Mouse (Mus musculus): ENCODE data around the gene Fxyd3. TPM values are rescaled to one million over a fixed set of nuclear protein-coding genes. Genes with fewer than 3 reads are reported as not detected.

The Fxyd3 gene
- polyA plus RNA-seq, 1 experiment from 2014 or later, result 19.0 TPM

DNA sequence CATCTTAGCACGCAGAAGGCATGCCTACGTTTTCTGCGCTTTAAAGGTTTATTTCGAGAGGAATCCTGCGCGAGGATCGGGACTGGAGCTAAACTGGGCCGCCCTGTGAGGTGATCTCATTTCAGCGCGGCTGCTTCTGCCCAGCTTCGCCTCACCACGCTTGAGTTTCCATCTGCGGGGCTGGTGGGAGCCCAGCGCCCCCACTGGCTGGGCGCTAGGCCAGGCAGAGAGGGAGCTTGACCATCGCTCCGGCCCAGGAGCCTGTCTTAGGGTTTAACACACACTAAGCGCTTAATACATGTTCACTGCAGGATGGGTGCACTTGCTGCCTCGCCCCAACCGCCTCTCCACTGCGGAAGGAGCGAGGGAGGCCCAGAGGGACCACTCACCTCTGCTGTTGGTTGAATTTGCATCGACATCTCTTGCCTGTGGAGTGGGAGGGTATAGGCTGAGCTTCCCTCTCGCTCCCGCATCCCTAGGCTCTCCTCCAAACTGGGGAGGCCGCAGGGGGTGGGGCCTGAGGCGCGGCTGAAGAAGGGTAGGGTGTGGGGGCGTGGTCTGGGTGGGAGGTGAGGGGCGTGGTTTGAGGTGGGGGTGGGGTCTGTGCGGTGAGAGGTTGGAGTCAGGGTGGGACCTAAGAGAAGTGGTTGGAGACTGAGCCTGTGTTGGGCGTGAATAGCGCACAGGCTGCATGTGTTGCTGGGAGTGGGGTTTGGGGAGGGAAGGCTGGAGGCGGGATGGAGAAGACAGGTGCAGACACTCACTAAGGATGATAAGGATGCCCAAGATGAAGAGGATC lies 23.7 kb downstream of the Fxyd3 start:
- no peaks in the 10 kb centered on the region for H3K36me3 ChIP-seq (ENCODE audit: insufficient read depth, low read length)
- H3K27me3 ChIP-seq (ENCODE audit: insufficient read depth, low read length), result peaks cover 60% of the 10 kb centered on the region
- peak overlapping the region; percentile 51 for H3K4me2 ChIP-seq (replicated peaks; ENCODE audit: low read depth, low read length)
- peak overlapping the region; percentile 51 for H3K9ac ChIP-seq (replicated peaks; ENCODE audit: low read length)
- 3% methylated on average over 29 of the region's 34 CpGs for WGBS
- H3K4me3 ChIP-seq (ENCODE audit: low read length), result peak overlapping the region; percentile 32
- H3K27ac ChIP-seq (ENCODE audit: low read length), result no peak overlapping the region
- no peaks in the 10 kb centered on the region for H3K9me3 ChIP-seq (ENCODE audit: low read length)
- H3K4me1 ChIP-seq (ENCODE audit: insufficient read depth, low read length), result peaks cover 49% of the 10 kb centered on the region
- peak; percentile 33 for ATAC-seq (ENCODE audit: low FRiP score, low TSS enrichment)

- H3K4me1 ChIP-seq (ENCODE audit: insufficient read depth, low read length), result peaks cover 49% of the 10 kb centered on the region
- 2% methylated on average over 22 of the region's 22 CpGs for WGBS
These were observed 24.3 kb downstream of the Fxyd3 start for GRCm38 (mm10) chr7:31052251-31052635.

GRCm38 (mm10) chr7:31051321-31052021 lies 25.0 kb downstream of the Fxyd3 start, which contains the start of gene Fxyd7:
Gene Fxyd7 (minus strand): TSS chr7:31051467.
- H3K9me3 ChIP-seq (ENCODE audit: low read length), result no peaks in the 10 kb centered on the region
- no peak for ATAC-seq (ENCODE audit: low FRiP score, low TSS enrichment)
- peak within 1 kb of the TSS; percentile 32 for H3K4me3 ChIP-seq (ENCODE audit: low read length)
- peak within 1 kb of the TSS; percentile 51 for H3K4me2 ChIP-seq (replicated peaks; ENCODE audit: low read depth, low read length)
- WGBS, result 2% methylated on average over 24 of the region's 28 CpGs
- peaks cover 62% of the 10 kb centered on the region for H3K27me3 ChIP-seq (ENCODE audit: insufficient read depth, low read length)
- H3K4me1 ChIP-seq (ENCODE audit: insufficient read depth, low read length), result peaks cover 49% of the 10 kb centered on the region
- H3K9ac ChIP-seq (replicated peaks; ENCODE audit: low read length), result peak within 1 kb of the TSS; percentile 51; the same call in 1 of the 2 replicates
- H3K36me3 ChIP-seq (ENCODE audit: insufficient read depth, low read length), result no peaks in the 10 kb centered on the region
- H3K27ac ChIP-seq (ENCODE audit: low read length), result no peak within 1 kb of the TSS

More at GRCm38 (mm10) chr7:31052251-31052635, 24.3 kb downstream of the Fxyd3 start:
- H3K4me3 ChIP-seq (ENCODE audit: low read length), result peak overlapping the region; percentile 32
- H3K9ac ChIP-seq (replicated peaks; ENCODE audit: low read length), result peak overlapping the region; percentile 51
- no peaks in the 10 kb centered on the region for H3K9me3 ChIP-seq (ENCODE audit: low read length)
- H3K36me3 ChIP-seq (ENCODE audit: insufficient read depth, low read length), result no peaks in the 10 kb centered on the region
- no peak for ATAC-seq (ENCODE audit: low FRiP score, low TSS enrichment)
- peaks cover 60% of the 10 kb centered on the region for H3K27me3 ChIP-seq (ENCODE audit: insufficient read depth, low read length)
- H3K4me2 ChIP-seq (replicated peaks; ENCODE audit: low read depth, low read length), result peak overlapping the region; percentile 51
- H3K27ac ChIP-seq (ENCODE audit: low read length), result no peak overlapping the region

DNA sequence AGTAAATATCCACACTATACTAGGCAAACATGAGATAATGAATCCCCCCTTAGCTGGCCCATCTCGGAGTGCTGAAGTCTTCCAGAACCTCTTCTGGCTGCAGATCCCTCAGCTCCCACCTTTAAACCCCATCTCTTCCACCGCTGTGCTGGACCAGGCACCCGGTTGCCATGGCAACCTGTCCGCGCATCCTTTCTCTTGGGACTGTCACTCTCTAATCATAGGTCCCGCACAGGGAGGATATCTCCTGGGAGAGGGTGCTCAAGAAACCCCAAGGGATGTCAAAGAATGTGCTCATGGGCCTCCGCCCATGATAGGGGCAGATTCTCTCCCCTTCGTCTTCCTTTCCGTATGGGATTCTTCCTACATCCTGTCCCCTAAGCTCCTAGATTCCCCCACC lies 25.6 kb downstream of the Fxyd3 start:
- H3K9ac ChIP-seq (replicated peaks; ENCODE audit: low read length), result no peak overlapping the region
- no peaks in the 10 kb centered on the region for H3K9me3 ChIP-seq (ENCODE audit: low read length)
- no peaks in the 10 kb centered on the region for H3K36me3 ChIP-seq (ENCODE audit: insufficient read depth, low read length)
- peak overlapping the region; percentile 32 for H3K4me3 ChIP-seq (ENCODE audit: low read length)
- H3K27ac ChIP-seq (ENCODE audit: low read length), result no peak overlapping the region
- H3K4me2 ChIP-seq (replicated peaks; ENCODE audit: low read depth, low read length), result peak overlapping the region; percentile 51
- peaks cover 49% of the 10 kb centered on the region for H3K4me1 ChIP-seq (ENCODE audit: insufficient read depth, low read length)
- peaks cover 62% of the 10 kb centered on the region for H3K27me3 ChIP-seq (ENCODE audit: insufficient read depth, low read length)
- WGBS, result 3% methylated on average over 9 of the region's 9 CpGs
- ATAC-seq (ENCODE audit: low FRiP score, low TSS enrichment), result no peak

GRCm38 (mm10) chr7:31050487-31050886 lies 26.0 kb downstream of the Fxyd3 start:
- Histone ChIP-seq H3K27ac (ENCODE audit: low read length) (no peak overlapping the region), H3K9ac (replicated peaks; ENCODE audit: low read length) (no peak overlapping the region), H3K4me3 (ENCODE audit: low read length) (peak overlapping the region; percentile 8; the same call in 1 of the 2 replicates), H3K36me3 (ENCODE audit: insufficient read depth, low read length) (no peaks in the 10 kb centered on the region), H3K9me3 (ENCODE audit: low read length) (no peaks in the 10 kb centered on the region), H3K4me1 (ENCODE audit: insufficient read depth, low read length) (peaks cover 48% of the 10 kb centered on the region), H3K27me3 (ENCODE audit: insufficient read depth, low read length) (peaks cover 62% of the 10 kb centered on the region), H3K4me2 (replicated peaks; ENCODE audit: low read depth, low read length) (peak overlapping the region; percentile 37; the same call in 1 of the 2 replicates)
- WGBS, result 2% methylated on average over 6 of the region's 6 CpGs
- ATAC-seq (ENCODE audit: low FRiP score, low TSS enrichment), result no peak

GRCm38 (mm10) chr7:31049846-31050281 lies 26.6 kb downstream of the Fxyd3 start:
- 0 out of 2 replicates have a peak overlapping the region, but pooled peaks have one; percentile 5 for H3K9ac ChIP-seq (replicated peaks; ENCODE audit: low read length)
- H3K27ac ChIP-seq (ENCODE audit: low read length), result no peak overlapping the region
- 1% methylated on average over 10 of the region's 15 CpGs for WGBS
- peak overlapping the region; percentile 8 for H3K4me3 ChIP-seq (ENCODE audit: low read length)
- peaks cover 62% of the 10 kb centered on the region for H3K27me3 ChIP-seq (ENCODE audit: insufficient read depth, low read length)
- peak overlapping the region; percentile 37 for H3K4me2 ChIP-seq (replicated peaks; ENCODE audit: low read depth, low read length)
- H3K9me3 ChIP-seq (ENCODE audit: low read length), result no peaks in the 10 kb centered on the region
- no peaks in the 10 kb centered on the region for H3K36me3 ChIP-seq (ENCODE audit: insufficient read depth, low read length)
- peaks cover 42% of the 10 kb centered on the region for H3K4me1 ChIP-seq (ENCODE audit: insufficient read depth, low read length)
- ATAC-seq (ENCODE audit: low FRiP score, low TSS enrichment), result no peak

GRCm38 (mm10) chr7:31049135-31049845 lies 27.2 kb downstream of the Fxyd3 start:
- WGBS, result 16% methylated on average over 5 of the region's 5 CpGs
- Histone ChIP-seq H3K27me3 (ENCODE audit: insufficient read depth, low read length) (peaks cover 64% of the 10 kb centered on the region), H3K4me3 (ENCODE audit: low read length) (peak overlapping the region; percentile 8)

DNA sequence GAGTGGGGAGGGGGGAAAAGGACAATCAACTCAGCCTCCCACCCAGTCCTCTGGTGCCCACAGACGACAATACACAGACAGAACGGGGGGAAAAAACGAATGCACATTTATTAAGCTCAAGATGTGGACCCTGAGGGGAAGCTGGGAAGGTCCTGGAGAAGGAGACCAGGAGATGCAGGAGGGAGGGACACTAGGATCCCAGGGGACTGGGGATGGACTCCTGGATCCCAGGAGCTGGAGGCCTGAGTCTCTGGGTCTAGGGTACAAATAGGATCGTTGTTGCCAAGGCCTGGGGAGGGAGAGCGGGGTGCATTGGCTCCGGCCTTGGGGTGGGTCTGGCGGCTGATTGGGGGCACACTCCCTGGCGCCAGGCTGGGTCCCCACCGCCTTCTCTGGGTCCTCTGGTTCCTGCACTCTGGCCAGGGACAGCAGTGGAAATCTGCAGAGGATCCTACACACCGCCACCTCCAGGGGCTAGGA lies 34.0 kb downstream of the Fxyd3 start, which contains the start of gene Fxyd5:
TSS of gene Fxyd5 (minus strand) at position 51 of the 480 bp plus-strand sequence.
- Histone ChIP-seq H3K9me3 (ENCODE audit: low read length) (no peaks in the 10 kb centered on the region), H3K4me2 (replicated peaks; ENCODE audit: low read depth, low read length) (peak within 1 kb of the TSS; percentile 61), H3K27me3 (ENCODE audit: insufficient read depth, low read length) (peaks cover 34% of the 10 kb centered on the region), H3K27ac (ENCODE audit: low read length) (no peak within 1 kb of the TSS; the same call in 1 of the 2 replicates), H3K4me3 (ENCODE audit: low read length) (peak within 1 kb of the TSS; percentile 43), H3K9ac (replicated peaks; ENCODE audit: low read length) (peak within 1 kb of the TSS; percentile 55), H3K4me1 (ENCODE audit: insufficient read depth, low read length) (peaks cover 15% of the 10 kb centered on the region), H3K36me3 (ENCODE audit: insufficient read depth, low read length) (no peaks in the 10 kb centered on the region)
- no peak for ATAC-seq (ENCODE audit: low FRiP score, low TSS enrichment)
- 38% methylated on average over 10 of the region's 10 CpGs for WGBS

More at GRCm38 (mm10) chr7:31049135-31049845, 27.2 kb downstream of the Fxyd3 start:
- Histone ChIP-seq H3K27ac (ENCODE audit: low read length) (no peak overlapping the region), H3K4me2 (replicated peaks; ENCODE audit: low read depth, low read length) (peak overlapping the region; percentile 37; the same call in 1 of the 2 replicates), H3K4me1 (ENCODE audit: insufficient read depth, low read length) (peaks cover 36% of the 10 kb centered on the region), H3K36me3 (ENCODE audit: insufficient read depth, low read length) (no peaks in the 10 kb centered on the region), H3K9ac (replicated peaks; ENCODE audit: low read length) (no peak overlapping the region), H3K9me3 (ENCODE audit: low read length) (no peaks in the 10 kb centered on the region)
- ATAC-seq (ENCODE audit: low FRiP score, low TSS enrichment), result no peak

GRCm38 (mm10) chr7:31041662-31042315 lies 34.7 kb downstream of the Fxyd3 start:
- peaks cover 15% of the 10 kb centered on the region for H3K4me1 ChIP-seq (ENCODE audit: insufficient read depth, low read length)
- peak overlapping the region; percentile 43 for H3K4me3 ChIP-seq (ENCODE audit: low read length)
- H3K36me3 ChIP-seq (ENCODE audit: insufficient read depth, low read length), result no peaks in the 10 kb centered on the region
- ATAC-seq (ENCODE audit: low FRiP score, low TSS enrichment), result peak; percentile 73; the same call in 1 of the 2 replicates
- peak overlapping the region; percentile 61 for H3K4me2 ChIP-seq (replicated peaks; ENCODE audit: low read depth, low read length)
- no peak overlapping the region; the same call in 1 of the 2 replicates for H3K27ac ChIP-seq (ENCODE audit: low read length)
- under 1% methylated on average over 28 of the region's 28 CpGs for WGBS
- no peaks in the 10 kb centered on the region for H3K9me3 ChIP-seq (ENCODE audit: low read length)
- peaks cover 32% of the 10 kb centered on the region for H3K27me3 ChIP-seq (ENCODE audit: insufficient read depth, low read length)
- peak overlapping the region; percentile 55 for H3K9ac ChIP-seq (replicated peaks; ENCODE audit: low read length)

All from kidney, embryonic 16.5 days (tissue).